Mouse (Mus musculus) ES-E14 (cell line): ENCODE measurements around the gene Zfp382. TPM values are rescaled to one million over a fixed set of nuclear protein-coding genes. Genes with fewer than 3 reads are reported as not detected.
"Not testable (repeated sequence)": the region's sequence is repeated elsewhere in the genome, so short reads cannot be mapped to it uniquely, and the experiment has no call there.

ENCODE experiments used
- DNase-seq: peaks from one replicate; pipeline ENCODE4 v3.0.0-alpha.2; 2013; ENCODE audit warnings: low read depth, low spot score
- H3K27ac ChIP-seq: 2 replicates; pipeline ENCODE4 v1.5.1; 2012; ENCODE audit warnings: low read depth, mild to moderate bottlenecking, low read length, moderate library complexity, mixed read lengths; ENCODE audit not compliant: poor library complexity, insufficient read depth, severe bottlenecking
- H3K36me3 ChIP-seq: 2 replicates; pipeline ENCODE4 v1.6.1; 2012; ENCODE audit warnings: mild to moderate bottlenecking, low read length, moderate library complexity, mixed read lengths; ENCODE audit not compliant: control insufficient read depth, poor library complexity, insufficient read depth, severe bottlenecking
- H3K4me1 ChIP-seq, 2 experiments: fragments of 150-350 bp in 1 of 2; sonication (generic) in 1 of 2; 2 replicates each; pipeline ENCODE4 v1.6.1; 2012; ENCODE audit warnings: low read length in 2 of 2, mild to moderate bottlenecking in 1 of 2, mixed read lengths in 1 of 2; ENCODE audit not compliant: control insufficient read depth in 2 of 2, insufficient read depth in 2 of 2, poor library complexity in 1 of 2
- H3K4me3 ChIP-seq, 2 experiments: fragments of 150-350 bp in 1 of 2; sonication (generic) in 1 of 2; 2 replicates each; pipeline ENCODE4 v1.5.1; 2012; ENCODE audit warnings: low read length in 2 of 2, low read depth in 1 of 2, mild to moderate bottlenecking in 1 of 2, mixed read lengths in 1 of 2; ENCODE audit not compliant: insufficient read depth in 1 of 2, poor library complexity in 1 of 2, severe bottlenecking in 1 of 2
- H3K9ac ChIP-seq: 2 replicates; pipeline ENCODE4 v1.6.1; 2012; ENCODE audit warnings: low read depth, mild to moderate bottlenecking, low read length, mixed read lengths; ENCODE audit not compliant: poor library complexity, insufficient read depth, severe bottlenecking
- H3K9me3 ChIP-seq: fragments of 150-350 bp; sonication (generic); 2 replicates; pipeline ENCODE4 v1.6.1; 2012; ENCODE audit warnings: low read depth, mild to moderate bottlenecking, low read length; ENCODE audit not compliant: control insufficient read depth, insufficient read depth
- CHD2 ChIP-seq: IDR thresholded peaks from 2 replicates; pipeline ENCODE4 v1.6.1; 2014; ENCODE audit warnings: mild to moderate bottlenecking, low read depth, low read length, inconsistent platforms
- HCFC1 ChIP-seq: IDR thresholded peaks from 2 replicates; pipeline ENCODE4 v1.6.1; 2012; ENCODE audit warnings: low read length, inconsistent platforms, borderline replicate concordance; ENCODE audit not compliant: insufficient read depth
- MAFK ChIP-seq: IDR thresholded peaks from 2 replicates; pipeline ENCODE4 v1.6.1; 2014; ENCODE audit warnings: mild to moderate bottlenecking, low read depth, low read length, inconsistent platforms; ENCODE audit not compliant: insufficient read depth
- ZC3H11A ChIP-seq: IDR thresholded peaks from 2 replicates; pipeline ENCODE4 v1.6.1; 2012; ENCODE audit warnings: low read depth, mild to moderate bottlenecking, inconsistent platforms, low read length, borderline replicate concordance
- ZNF384 ChIP-seq: IDR thresholded peaks from 2 replicates; pipeline ENCODE4 v1.6.1; 2012; ENCODE audit warnings: low read depth, low read length, inconsistent platforms
- in situ Hi-C, 2 experiments: fragments of 600-800 bp; cut with MboI; formaldehyde crosslinking; loops; one replicate each; pipeline ENCODE4 v1.15.1; 2025; ENCODE audit warnings: low sequenced_read_pairs in 2 of 2, inconsistent platforms in 1 of 2; ENCODE audit not compliant: unreplicated experiment in 2 of 2
- total RNA-seq: library from RNA; depleted of rRNA; stranded (reverse); fragments of 300-350 nt; gene quantifications from 2 replicates; pipeline ENCODE4 v1.2.3, GENCODE M21; 2012

Zfp382 gene
- total RNA-seq, 1 experiment, result 5.3 TPM

DNA sequence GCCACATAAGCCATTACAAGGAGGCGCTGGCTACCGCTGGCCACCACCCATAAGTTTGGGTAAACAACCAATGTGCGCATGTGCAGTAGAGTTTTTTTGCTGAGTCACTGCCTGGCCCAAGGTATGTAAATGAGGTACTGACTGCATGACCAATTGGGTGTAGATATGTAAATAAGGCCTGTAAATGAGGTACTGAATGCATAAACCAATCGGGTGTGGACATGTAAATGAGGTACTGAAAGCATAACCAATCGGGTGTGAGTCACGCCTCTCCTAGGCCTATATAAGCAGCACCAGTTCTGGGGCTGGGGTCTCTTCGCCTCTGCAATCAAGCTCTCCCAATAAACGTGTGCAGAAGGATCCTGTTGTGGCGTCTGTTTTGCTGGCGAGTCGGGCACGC lies 3.8 kb upstream of the Zfp382 start:
- H3K36me3 ChIP-seq, DNase-seq, H3K9me3 ChIP-seq, in situ Hi-C loops, H3K4me1 ChIP-seq, H3K4me3 ChIP-seq, H3K9ac ChIP-seq: not testable (repeated sequence)
- TF ChIP-seq MAFK, result peak; percentile 89
- peak overlapping the region; percentile 63 for H3K27ac ChIP-seq

DNA sequence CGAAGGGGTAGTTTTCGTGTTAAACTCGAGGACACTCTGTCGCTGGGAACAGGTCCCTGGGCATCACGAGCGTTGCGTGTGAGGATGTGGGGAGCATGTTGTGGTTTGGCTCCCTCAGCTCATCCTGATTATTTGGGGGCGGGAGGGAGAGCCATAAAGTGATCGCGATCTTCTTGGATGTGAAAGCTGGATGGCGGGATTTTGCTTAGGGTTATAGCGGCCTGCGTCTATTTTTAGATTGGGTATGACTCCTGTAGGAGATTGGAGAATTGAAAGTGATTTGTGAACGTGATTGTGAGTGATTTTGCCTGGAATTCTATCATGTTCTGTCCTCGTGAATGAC lies 417 bp downstream of the Zfp382 start:
- H3K9ac ChIP-seq, result peak overlapping the region; percentile 54
- TF ChIP-seq CHD2 (no peak), ZNF384 (no peak), ZC3H11A (no peak), HCFC1 (no peak)
- no peak for DNase-seq
- no peaks in the 10 kb centered on the region; the same call in 1 of the 2 replicates for H3K36me3 ChIP-seq
- in situ Hi-C loops, result no loop called here
- H3K27ac ChIP-seq, result no peak overlapping the region
- no peaks in the 10 kb centered on the region for H3K9me3 ChIP-seq
- H3K4me1 ChIP-seq, result peaks cover 0 to 4% of the 10 kb centered on the region in 2 experiments; a peak in 1 of 4 replicates
- peak overlapping the region; percentile 78 to 86 for H3K4me3 ChIP-seq

DNA sequence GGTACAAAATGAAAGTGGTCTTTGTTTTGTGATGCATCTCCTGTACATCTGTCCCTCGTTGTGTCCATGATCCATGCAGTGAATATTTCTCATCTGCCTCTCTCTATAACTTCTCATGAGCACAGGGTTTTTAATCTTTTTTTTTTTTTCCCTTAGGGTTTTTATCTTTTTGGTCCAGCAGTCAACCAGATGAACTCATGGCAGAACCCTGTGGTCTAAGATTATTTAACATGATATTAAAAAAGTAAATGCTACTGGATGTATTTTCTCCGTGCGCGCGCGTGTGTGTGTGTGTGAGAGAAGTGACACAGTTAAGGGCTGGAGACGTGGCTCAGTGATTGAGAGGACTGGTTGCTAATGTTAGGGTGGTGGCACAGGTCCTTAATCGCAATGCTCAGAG lies 8.2 kb downstream of the Zfp382 start:
- in situ Hi-C loops, result no loop called here
- Histone ChIP-seq H3K27ac (no peak overlapping the region), H3K9me3 (no peaks in the 10 kb centered on the region), H3K36me3 (peaks cover 6% of the 10 kb centered on the region; the same call in 1 of the 2 replicates), H3K9ac (no peak overlapping the region), H3K4me3 (no peak overlapping the region), H3K4me1 (peaks cover 2 to 7% of the 10 kb centered on the region in 2 experiments; a peak in 3 of 4 replicates)
- TF ChIP-seq MAFK (no peak), ZNF384 (no peak), CHD2 (no peak), ZC3H11A (no peak), HCFC1 (no peak)
- no peak for DNase-seq

DNA sequence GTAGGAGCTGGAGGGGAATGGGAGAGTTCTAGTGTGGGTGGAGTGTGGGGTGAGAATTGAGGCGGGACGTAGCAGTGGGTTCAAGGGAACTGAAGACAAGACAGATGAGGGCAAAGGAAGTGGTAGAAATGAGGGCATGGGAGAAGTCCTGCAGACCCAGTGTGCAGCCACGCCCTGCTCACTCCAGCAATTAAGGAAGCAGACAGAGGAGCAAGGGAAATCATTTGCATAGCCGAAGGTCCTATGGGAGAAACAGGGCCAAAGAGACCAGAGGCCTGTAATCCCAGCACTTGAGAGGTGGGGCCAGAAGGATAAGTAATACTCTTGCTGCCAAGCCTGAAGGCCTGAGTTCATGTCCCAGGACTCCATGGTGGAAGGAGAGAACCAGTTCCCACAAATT lies 10.7 kb downstream of the Zfp382 start:
- H3K9me3 ChIP-seq, result no peaks in the 10 kb centered on the region
- TF ChIP-seq HCFC1, result no peak
- no peak for TF ChIP-seq CHD2
- no peak for TF ChIP-seq MAFK
- no peak for TF ChIP-seq ZC3H11A
- TF ChIP-seq ZNF384, result no peak
- in situ Hi-C loops, result no loop called here
- no peak overlapping the region; the same call in 1 of the 2 replicates for H3K9ac ChIP-seq
- H3K27ac ChIP-seq, result no peak overlapping the region
- peaks cover 0 to 7% of the 10 kb centered on the region in 2 experiments; a peak in 2 of 4 replicates for H3K4me1 ChIP-seq
- H3K4me3 ChIP-seq, result no peak overlapping the region
- H3K36me3 ChIP-seq, result peaks cover 4% of the 10 kb centered on the region; the same call in 1 of the 2 replicates
- no peak for DNase-seq

DNA sequence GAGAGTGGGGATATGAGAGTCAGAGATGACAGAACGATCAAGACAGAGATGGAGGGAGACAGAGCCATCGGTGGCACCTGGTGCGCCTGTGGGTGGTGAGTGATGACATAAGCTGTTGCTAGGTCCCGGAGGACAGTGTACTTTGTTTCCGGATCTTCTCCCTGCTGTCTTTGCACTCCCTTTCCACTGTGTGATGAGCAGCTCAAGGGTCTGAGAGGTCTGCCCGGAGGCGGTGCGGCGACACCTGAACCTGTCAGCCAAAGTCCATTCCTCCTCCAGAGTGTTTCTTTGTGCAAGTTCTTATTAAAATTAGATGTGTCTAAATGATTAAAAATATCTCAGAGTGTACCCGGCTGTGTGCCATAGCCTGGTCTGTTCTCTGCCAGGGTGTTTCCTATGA lies 15.1 kb downstream of the Zfp382 start:
- Histone ChIP-seq H3K9ac (no peak overlapping the region), H3K36me3 (peaks cover 4% of the 10 kb centered on the region; the same call in 1 of the 2 replicates), H3K9me3 (no peaks in the 10 kb centered on the region), H3K4me1 (peaks cover 0 to 7% of the 10 kb centered on the region in 2 experiments; a peak in 2 of 4 replicates), H3K27ac (no peak overlapping the region), H3K4me3 (no peak overlapping the region)
- DNase-seq, result no peak
- in situ Hi-C loops, result no loop called here
- TF ChIP-seq CHD2 (no peak), MAFK (no peak)
